Mouse (Mus musculus) neural tube, embryonic 12.5 days (tissue): ENCODE measurements around the gene Shld2. TPM values are rescaled to one million over a fixed set of nuclear protein-coding genes. Genes with fewer than 3 reads are reported as not detected.
A peak's percentile ranks its signal among the peaks of the same experiment; 100 is the strongest.
"Not testable (repeated sequence)": the region's sequence is repeated elsewhere in the genome, so short reads cannot be mapped to it uniquely, and the experiment has no call there.

Source experiments
- ATAC-seq: fragments of 200-750 bp; cut with Nextera tagmentation; 2 replicates; pipeline ENCODE4 v1.8.0; 2017; ENCODE audit warnings: low read depth, mild to moderate bottlenecking, moderate TSS enrichment, moderate library complexity; ENCODE audit not compliant: low FRiP score
- H3K27ac ChIP-seq: fragments of 300-500 bp; sonication (generic); 2 replicates; pipeline ENCODE4 v1.5.1; 2016
- H3K27me3 ChIP-seq: fragments of 300-500 bp; sonication (generic); replicated peaks from 2 replicates; pipeline ENCODE4 v1.6.1; 2016; ENCODE audit warnings: mild to moderate bottlenecking
- H3K36me3 ChIP-seq: fragments of 300-500 bp; sonication (generic); 2 replicates; pipeline ENCODE4 v1.6.1; 2016; ENCODE audit warnings: mild to moderate bottlenecking
- H3K4me1 ChIP-seq: fragments of 300-500 bp; sonication (generic); 2 replicates; pipeline ENCODE4 v1.6.1; 2016
- H3K4me2 ChIP-seq: fragments of 300-500 bp; sonication (generic); replicated peaks from 2 replicates; pipeline ENCODE4 v1.6.1; 2016; ENCODE audit warnings: mild to moderate bottlenecking
- H3K4me3 ChIP-seq: fragments of 300-500 bp; sonication (generic); 2 replicates; pipeline ENCODE4 v1.5.1; 2016
- H3K9ac ChIP-seq: fragments of 300-500 bp; sonication (generic); 2 replicates; pipeline ENCODE4 v1.6.1; 2016; ENCODE audit warnings: mild to moderate bottlenecking
- H3K9me3 ChIP-seq: fragments of 300-500 bp; sonication (generic); 2 replicates; pipeline ENCODE4 v1.6.1; 2016; ENCODE audit warnings: mild to moderate bottlenecking
- WGBS: fragments of 180-500 bp; shearing (Covaris S2); methylation state at CpG from one replicate; pipeline ENCODE4 v1.1.7; 2016; 5-methylcytosine and 5-hydroxymethylcytosine counted together
- polyA plus RNA-seq: library from polyadenylated mRNA; unstranded; fragments of >200 nt; fragmentation: Nextera tagmentation; extraction: Ambion mirVana; gene quantifications from 2 replicates; pipeline ENCODE4 v1.2.1, GENCODE M21; 2016

The Shld2 gene
- polyA plus RNA-seq, 1 experiment from 2014 or later, result 7.2 TPM

GRCm38 (mm10) chr14:34268046-34268445 is 42.2 kb downstream of the Shld2 start:
- no peak overlapping the region for H3K4me2 ChIP-seq
- H3K9ac ChIP-seq, result no peak overlapping the region
- no peak for ATAC-seq
- no peak overlapping the region for H3K27ac ChIP-seq
- no peak overlapping the region for H3K4me3 ChIP-seq
- H3K4me1 ChIP-seq, result no peaks in the 10 kb centered on the region
- 84% methylated on average over 9 of the region's 9 CpGs for WGBS
- no peaks in the 10 kb centered on the region for H3K9me3 ChIP-seq
- H3K27me3 ChIP-seq, result no peaks in the 10 kb centered on the region
- no peaks in the 10 kb centered on the region for H3K36me3 ChIP-seq

- not testable (repeated sequence) for H3K27ac ChIP-seq, H3K36me3 ChIP-seq, H3K9me3 ChIP-seq, H3K4me3 ChIP-seq, H3K4me2 ChIP-seq, H3K9ac ChIP-seq, ATAC-seq, H3K4me1 ChIP-seq, H3K27me3 ChIP-seq
- 72% methylated on average over 3 of the region's 3 CpGs for WGBS
Observed at GRCm38 (mm10) chr14:34258525-34258924, 51.8 kb downstream of the Shld2 start.

- no peak overlapping the region for H3K4me2 ChIP-seq
- H3K4me1 ChIP-seq, result no peaks in the 10 kb centered on the region
- no peak overlapping the region for H3K9ac ChIP-seq
- H3K9me3 ChIP-seq, result no peaks in the 10 kb centered on the region
- H3K27me3 ChIP-seq, result no peaks in the 10 kb centered on the region
- no peak overlapping the region for H3K4me3 ChIP-seq
- no peaks in the 10 kb centered on the region for H3K36me3 ChIP-seq
- 89% methylated on average over 4 of the region's 4 CpGs for WGBS
- no peak for ATAC-seq
- H3K27ac ChIP-seq, result no peak overlapping the region
Observed at GRCm38 (mm10) chr14:34253261-34253660, 57.0 kb downstream of the Shld2 start.

GRCm38 (mm10) chr14:34252470-34253145 is 57.7 kb downstream of the Shld2 start:
- WGBS, result 62% methylated on average over 6 of the region's 6 CpGs
- no peak for ATAC-seq
- Histone ChIP-seq H3K4me2 (no peak overlapping the region), H3K4me1 (no peaks in the 10 kb centered on the region), H3K9ac (no peak overlapping the region), H3K27me3 (no peaks in the 10 kb centered on the region), H3K9me3 (no peaks in the 10 kb centered on the region), H3K36me3 (no peaks in the 10 kb centered on the region), H3K27ac (no peak overlapping the region), H3K4me3 (no peak overlapping the region)

GRCm38 (mm10) chr14:34240676-34241075 is 69.6 kb downstream of the Shld2 start:
- no peaks in the 10 kb centered on the region for H3K4me1 ChIP-seq

GRCm38 (mm10) chr14:34240263-34240662 is 70.0 kb downstream of the Shld2 start:
- H3K27ac ChIP-seq, result no peak overlapping the region
- WGBS, result 92% methylated on average over 10 of the region's 10 CpGs
- no peak for ATAC-seq
- 0 out of 2 replicates have a peak, but pooled peaks cover 3% of the 10 kb centered on the region for H3K9me3 ChIP-seq
- no peak overlapping the region for H3K4me2 ChIP-seq
- H3K4me1 ChIP-seq, result no peaks in the 10 kb centered on the region
- no peaks in the 10 kb centered on the region for H3K36me3 ChIP-seq
- no peak overlapping the region for H3K9ac ChIP-seq
- H3K4me3 ChIP-seq, result no peak overlapping the region
- H3K27me3 ChIP-seq, result no peaks in the 10 kb centered on the region

More at GRCm38 (mm10) chr14:34240676-34241075, 69.6 kb downstream of the Shld2 start:
- Histone ChIP-seq H3K9ac (no peak overlapping the region), H3K36me3 (no peaks in the 10 kb centered on the region), H3K9me3 (0 out of 2 replicates have a peak, but pooled peaks cover 3% of the 10 kb centered on the region), H3K4me2 (no peak overlapping the region), H3K27me3 (no peaks in the 10 kb centered on the region), H3K4me3 (no peak overlapping the region), H3K27ac (no peak overlapping the region)
- no peak for ATAC-seq
- 89% methylated on average over 6 of the region's 6 CpGs for WGBS

- H3K9ac ChIP-seq, result peak overlapping the region; percentile 22; the same call in 1 of the 2 replicates
- H3K4me1 ChIP-seq, result no peaks in the 10 kb centered on the region
- H3K27ac ChIP-seq, result no peak overlapping the region
- no peaks in the 10 kb centered on the region for H3K27me3 ChIP-seq
- peak; percentile 99 for ATAC-seq
- H3K4me2 ChIP-seq, result peak overlapping the region; percentile 61
- H3K36me3 ChIP-seq, result no peaks in the 10 kb centered on the region
- 2% methylated on average over 16 of the region's 16 CpGs for whole genome bisulfite sequencing
- peak overlapping the region; percentile 21 for H3K4me3 ChIP-seq
- H3K9me3 ChIP-seq, result no peaks in the 10 kb centered on the region
Observed at GRCm38 (mm10) chr14:34234630-34235380, 75.5 kb downstream of the Shld2 start.

GRCm38 (mm10) chr14:34233846-34234245 is 76.4 kb downstream of the Shld2 start:
- H3K4me1 ChIP-seq, result no peaks in the 10 kb centered on the region
- no peaks in the 10 kb centered on the region for H3K27me3 ChIP-seq
- H3K36me3 ChIP-seq, result no peaks in the 10 kb centered on the region
- no peak for ATAC-seq
- WGBS, result 74% methylated on average over 4 of the region's 4 CpGs
- H3K4me3 ChIP-seq, result no peak overlapping the region
- no peaks in the 10 kb centered on the region for H3K9me3 ChIP-seq
- no peak overlapping the region for H3K9ac ChIP-seq
- no peak overlapping the region for H3K27ac ChIP-seq
- no peak overlapping the region for H3K4me2 ChIP-seq

- ATAC-seq, result no peak
- WGBS, result 89% methylated on average over 9 of the region's 9 CpGs
Observed at GRCm38 (mm10) chr14:34232866-34233680, 77.2 kb downstream of the Shld2 start.

GRCm38 (mm10) chr14:34232340-34232739 is 78.0 kb downstream of the Shld2 start:
- Histone ChIP-seq H3K9ac (no peak overlapping the region), H3K9me3 (no peaks in the 10 kb centered on the region), H3K4me1 (no peaks in the 10 kb centered on the region), H3K4me3 (no peak overlapping the region), H3K27me3 (no peaks in the 10 kb centered on the region), H3K36me3 (no peaks in the 10 kb centered on the region), H3K4me2 (no peak overlapping the region), H3K27ac (no peak overlapping the region)
- 51% methylated on average over 7 of the region's 7 CpGs for WGBS
- no peak for ATAC-seq

More at GRCm38 (mm10) chr14:34232866-34233680, 77.2 kb downstream of the Shld2 start:
- Histone ChIP-seq H3K4me1 (no peaks in the 10 kb centered on the region), H3K27ac (no peak overlapping the region), H3K36me3 (no peaks in the 10 kb centered on the region), H3K4me2 (no peak overlapping the region), H3K27me3 (no peaks in the 10 kb centered on the region), H3K9ac (no peak overlapping the region), H3K4me3 (no peak overlapping the region), H3K9me3 (no peaks in the 10 kb centered on the region)

- H3K27ac ChIP-seq, result no peak overlapping the region
- H3K9me3 ChIP-seq, result no peaks in the 10 kb centered on the region
- no peaks in the 10 kb centered on the region for H3K36me3 ChIP-seq
- ATAC-seq, result no peak
- no peak overlapping the region for H3K4me3 ChIP-seq
- no peaks in the 10 kb centered on the region for H3K27me3 ChIP-seq
- no peaks in the 10 kb centered on the region for H3K4me1 ChIP-seq
- WGBS, result 91% methylated on average over 10 of the region's 10 CpGs
- no peak overlapping the region for H3K9ac ChIP-seq
- no peak overlapping the region for H3K4me2 ChIP-seq
Observed at GRCm38 (mm10) chr14:34228830-34229506, 81.3 kb downstream of the Shld2 start.

GRCm38 (mm10) chr14:34227981-34228380 is 82.3 kb downstream of the Shld2 start:
- no peak overlapping the region for H3K4me3 ChIP-seq
- no peak overlapping the region for H3K27ac ChIP-seq
- no peak for ATAC-seq
- no peak overlapping the region for H3K4me2 ChIP-seq
- no peaks in the 10 kb centered on the region for H3K9me3 ChIP-seq
- H3K9ac ChIP-seq, result no peak overlapping the region
- 89% methylated on average over 12 of the region's 12 CpGs for WGBS
- H3K36me3 ChIP-seq, result no peaks in the 10 kb centered on the region
- no peaks in the 10 kb centered on the region for H3K4me1 ChIP-seq
- H3K27me3 ChIP-seq, result no peaks in the 10 kb centered on the region
